In genomic region chr3:93590256-93590655, GRCm38 (mm10) we compare ENCODE assay signal across 21 mouse cellular contexts.
"Had no signal": no experiment of that assay in that cellular context is flagged by ENCODE, and none has a peak within 500 bp of the region (broad histone marks: within the 10 kb centered on the region; RNA-seq: fewer than 3 reads in every experiment).

No protein-coding gene starts in this region.

- H3K9ac ChIP-seq: limb, embryonic 13.5 days; liver, embryonic 12.5 days; liver, embryonic 15.5 days; lung, embryonic 15.5 days; midbrain, embryonic 12.5 days; midbrain, embryonic 15.5 days; neural tube, embryonic 12.5 days; neural tube, embryonic 15.5 days had no signal

- H3K36me3 ChIP-seq: limb, embryonic 10.5 days; limb, embryonic 13.5 days; liver, embryonic 12.5 days; liver, embryonic 15.5 days; lung, embryonic 15.5 days; midbrain, embryonic 12.5 days; midbrain, embryonic 15.5 days; neural tube, embryonic 12.5 days; neural tube, embryonic 15.5 days had no signal

- H3K9me3 ChIP-seq: limb, embryonic 10.5 days; limb, embryonic 13.5 days; liver, embryonic 12.5 days; liver, embryonic 15.5 days; lung, embryonic 15.5 days; midbrain, embryonic 12.5 days; midbrain, embryonic 15.5 days; neural tube, embryonic 12.5 days; neural tube, embryonic 15.5 days had no signal

- H3K4me3 ChIP-seq: layer of hippocampus, adult 2 months; limb, embryonic 10.5 days; limb, embryonic 13.5 days; liver, embryonic 12.5 days; liver, embryonic 15.5 days; lung, embryonic 15.5 days; midbrain, embryonic 12.5 days; midbrain, embryonic 15.5 days; neural tube, embryonic 12.5 days; neural tube, embryonic 15.5 days had no signal

- H3K27ac ChIP-seq: layer of hippocampus, adult 2 months; limb, embryonic 10.5 days; limb, embryonic 13.5 days; liver, embryonic 12.5 days; liver, embryonic 15.5 days; lung, embryonic 15.5 days; midbrain, embryonic 12.5 days; midbrain, embryonic 15.5 days; neural tube, embryonic 12.5 days; neural tube, embryonic 15.5 days; stomach, postnatal 0 days had no signal

- DNase-seq: kidney, adult 18-20 months; layer of hippocampus, adult 9-11 months; liver; lung, adult 18-20 months; lung, postnatal 10 days; lung, postnatal 36 days; right cerebral cortex, adult 18-20 months; right cerebral cortex, postnatal 14 days; right cerebral cortex, postnatal 4 days; thymus, postnatal 36 days had no signal

- H3K4me2 ChIP-seq: limb, embryonic 13.5 days; liver, embryonic 12.5 days; liver, embryonic 15.5 days; lung, embryonic 15.5 days; midbrain, embryonic 12.5 days; midbrain, embryonic 15.5 days; neural tube, embryonic 12.5 days; neural tube, embryonic 15.5 days had no signal

- ATAC-seq: liver, embryonic 12.5 days; midbrain, embryonic 15.5 days had no signal

- H3K27me3 ChIP-seq: limb, embryonic 13.5 days; liver, embryonic 12.5 days; liver, embryonic 15.5 days; lung, embryonic 15.5 days; midbrain, embryonic 12.5 days; midbrain, embryonic 15.5 days had no signal

- H3K4me1 ChIP-seq: limb, embryonic 10.5 days; limb, embryonic 13.5 days; liver, embryonic 12.5 days; liver, embryonic 15.5 days; lung, embryonic 15.5 days; midbrain, embryonic 12.5 days; midbrain, embryonic 15.5 days; neural tube, embryonic 12.5 days; neural tube, embryonic 15.5 days had no signal
